Mouse (Mus musculus) lung, postnatal 0 days (tissue): ENCODE results near the gene Kidins220. TPM values are rescaled to one million over a fixed set of nuclear protein-coding genes. Genes with fewer than 3 reads are reported as not detected.

Experiments
- ATAC-seq: fragments of 200-750 bp; cut with Nextera tagmentation; 2 replicates; pipeline ENCODE4 v1.8.0; 2017; ENCODE audit warnings: moderate library complexity
- DNase-seq: peaks from one replicate; pipeline ENCODE4 v3.0.0-alpha.2; 2016; ENCODE audit warnings: low spot score
- H3K27ac ChIP-seq: fragments of 300-500 bp; sonication (generic); 2 replicates; pipeline ENCODE4 v1.5.1; 2014; ENCODE audit warnings: antibody characterized with exemption, mild to moderate bottlenecking, low read length, mixed read lengths
- H3K27me3 ChIP-seq: fragments of 300-500 bp; sonication (generic); replicated peaks from 2 replicates; pipeline ENCODE4 v1.6.1; 2014; ENCODE audit warnings: low read length, mixed read lengths; ENCODE audit not compliant: insufficient read depth
- H3K36me3 ChIP-seq: fragments of 300-500 bp; sonication (generic); 2 replicates; pipeline ENCODE4 v1.6.1; 2014; ENCODE audit warnings: low read length, mixed read lengths; ENCODE audit not compliant: insufficient read depth
- H3K4me1 ChIP-seq: fragments of 300-500 bp; sonication (generic); 2 replicates; pipeline ENCODE4 v1.6.1; 2014; ENCODE audit warnings: antibody characterized with exemption, low read depth, low read length, mixed read lengths; ENCODE audit not compliant: insufficient read depth
- H3K4me2 ChIP-seq: fragments of 300-500 bp; sonication (generic); replicated peaks from 2 replicates; pipeline ENCODE4 v1.6.1; 2014; ENCODE audit warnings: low read depth, mild to moderate bottlenecking, low read length, moderate library complexity, mixed read lengths
- H3K4me3 ChIP-seq: fragments of 300-500 bp; sonication (generic); 2 replicates; pipeline ENCODE4 v1.5.1; 2014; ENCODE audit warnings: low read depth, low read length
- H3K9ac ChIP-seq: fragments of 300-500 bp; sonication (generic); replicated peaks from 2 replicates; pipeline ENCODE4 v1.6.1; 2014; ENCODE audit warnings: low read depth, mild to moderate bottlenecking
- H3K9me3 ChIP-seq: fragments of 300-500 bp; sonication (generic); 2 replicates; pipeline ENCODE4 v1.6.1; 2016; ENCODE audit warnings: low read length, mixed read lengths
- CTCF ChIP-seq: IDR thresholded peaks from 2 replicates; pipeline ENCODE4 v1.5.1; 2016; ENCODE audit warnings: antibody characterized with exemption, mild to moderate bottlenecking
- EP300 ChIP-seq: IDR thresholded peaks from 2 replicates; pipeline ENCODE4 v1.6.1; 2016; ENCODE audit warnings: antibody characterized with exemption, mild to moderate bottlenecking, control low read depth
- WGBS: fragments of 180-500 bp; shearing (Covaris S2); extraction: QIAGEN DNeasy Blood & Tissue Kit; methylation state at CpG from one replicate; pipeline ENCODE4 v1.1.7; 2014; 5-methylcytosine and 5-hydroxymethylcytosine counted together
- polyA plus RNA-seq: library from polyadenylated mRNA; unstranded; fragments of >200 nt; fragmentation: Nextera tagmentation; extraction: Ambion mirVana; gene quantifications from 2 replicates; pipeline ENCODE4 v1.2.1, GENCODE M21; 2015

Kidins220 gene
- polyA plus RNA-seq, 1 experiment from 2014 or later, result 14.0 TPM

DNA sequence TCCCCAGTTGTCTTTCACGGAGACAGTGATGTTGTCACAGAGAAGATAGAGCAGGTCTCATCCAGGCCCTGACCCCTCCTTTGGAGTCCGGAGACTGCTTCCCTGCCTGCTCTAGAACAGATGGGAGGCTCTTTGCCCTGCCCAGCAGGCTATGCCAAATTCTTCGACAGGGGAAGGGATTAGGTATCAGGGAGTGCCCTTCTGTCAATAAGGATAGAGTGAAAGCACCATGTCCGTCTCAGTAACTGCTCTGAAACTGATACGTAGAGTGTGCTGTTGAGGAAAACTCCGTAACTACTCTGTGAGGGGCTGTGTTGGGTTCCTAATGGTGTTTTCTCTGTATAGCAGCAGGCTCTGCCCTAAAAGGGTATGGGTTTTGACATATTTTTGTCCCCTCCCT, 42.6 kb upstream of the Kidins220 start:
- no peak overlapping the region for H3K27ac ChIP-seq
- no peak overlapping the region for H3K9ac ChIP-seq
- no peak for TF ChIP-seq EP300
- no peak for TF ChIP-seq CTCF
- H3K4me2 ChIP-seq, result no peak overlapping the region
- 61% methylated on average over 6 of the region's 6 CpGs for WGBS
- no peak overlapping the region for H3K4me3 ChIP-seq
- H3K9me3 ChIP-seq, result no peaks in the 10 kb centered on the region
- no peak for DNase-seq
- no peak for ATAC-seq
- no peaks in the 10 kb centered on the region for H3K27me3 ChIP-seq
- H3K4me1 ChIP-seq, result 0 out of 2 replicates have a peak, but pooled peaks cover 7% of the 10 kb centered on the region
- H3K36me3 ChIP-seq, result no peaks in the 10 kb centered on the region; the same call in 1 of the 2 replicates

DNA sequence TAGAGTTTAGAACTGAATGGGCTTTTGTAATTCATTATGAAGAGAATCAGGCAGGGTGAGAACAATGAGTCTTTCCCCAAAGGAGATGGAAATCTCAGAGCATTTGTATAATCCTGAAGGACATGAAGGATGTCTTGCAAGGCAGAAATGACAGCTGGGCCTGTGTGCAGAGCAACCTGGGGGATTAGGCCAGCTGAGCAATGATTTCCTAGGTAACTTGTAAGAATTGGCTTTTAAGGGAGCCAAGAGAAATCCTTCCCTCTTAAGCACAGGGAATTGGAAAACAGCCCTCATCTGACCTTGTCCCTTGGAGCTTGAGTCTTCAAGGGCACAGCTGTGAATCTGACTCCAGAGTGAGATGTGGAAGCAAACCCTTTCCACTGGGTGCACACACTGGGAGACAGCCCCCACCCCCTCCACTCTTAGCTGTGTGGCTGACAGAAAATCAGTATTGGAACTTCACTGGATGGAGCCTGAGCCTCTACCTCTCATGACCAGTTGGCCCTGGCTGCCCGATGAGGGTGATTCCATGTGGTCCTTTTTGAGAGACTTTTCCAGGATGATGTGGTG, 41.4 kb upstream of the Kidins220 start:
- DNase-seq, result no peak
- Histone ChIP-seq H3K36me3 (no peaks in the 10 kb centered on the region; the same call in 1 of the 2 replicates), H3K27me3 (no peaks in the 10 kb centered on the region), H3K9ac (no peak overlapping the region), H3K4me1 (0 out of 2 replicates have a peak, but pooled peaks cover 5% of the 10 kb centered on the region), H3K4me2 (no peak overlapping the region), H3K27ac (no peak overlapping the region), H3K9me3 (no peaks in the 10 kb centered on the region), H3K4me3 (no peak overlapping the region)
- no peak for ATAC-seq
- WGBS, result 84% methylated on average over 1 of the region's 1 CpGs
- TF ChIP-seq CTCF (no peak), EP300 (no peak)

GRCm38 (mm10) chr12:24933996-24934395, 40.7 kb upstream of the Kidins220 start:
- TF ChIP-seq CTCF (no peak), EP300 (no peak)
- H3K36me3 ChIP-seq, result no peaks in the 10 kb centered on the region; the same call in 1 of the 2 replicates
- no peaks in the 10 kb centered on the region for H3K9me3 ChIP-seq
- DNase-seq (no peak), ATAC-seq (no peak)
- H3K27me3 ChIP-seq, result no peaks in the 10 kb centered on the region
- H3K4me1 ChIP-seq, result no peaks in the 10 kb centered on the region
- H3K4me2 ChIP-seq, result no peak overlapping the region
- H3K27ac ChIP-seq, result no peak overlapping the region
- no peak overlapping the region for H3K9ac ChIP-seq
- WGBS, result 75% methylated on average over 3 of the region's 3 CpGs
- H3K4me3 ChIP-seq, result no peak overlapping the region

DNA sequence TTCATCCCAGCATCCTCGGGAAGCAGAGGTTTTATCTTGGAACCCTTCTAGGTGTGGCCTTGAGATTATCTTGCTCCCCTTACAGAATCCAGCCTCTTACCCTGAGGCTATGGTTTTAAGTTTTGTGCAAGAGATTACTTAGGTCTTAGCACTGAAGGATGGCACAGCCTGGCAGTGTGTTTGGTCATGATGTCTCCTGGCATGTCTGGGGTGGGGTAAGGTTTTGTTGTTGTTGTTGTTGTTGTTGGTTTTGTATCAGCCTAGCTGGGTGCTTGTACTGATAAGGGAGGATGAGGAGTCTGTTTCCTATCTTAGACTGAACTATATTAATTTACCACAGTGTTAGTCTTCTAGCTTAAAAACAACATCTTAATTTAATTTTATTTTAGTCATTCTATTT, 38.4 kb upstream of the Kidins220 start:
- no peak overlapping the region for H3K4me3 ChIP-seq
- TF ChIP-seq CTCF, result no peak
- TF ChIP-seq EP300, result no peak
- H3K36me3 ChIP-seq, result no peaks in the 10 kb centered on the region; the same call in 1 of the 2 replicates
- no peaks in the 10 kb centered on the region for H3K27me3 ChIP-seq
- ATAC-seq (no peak), DNase-seq (no peak)
- H3K27ac ChIP-seq, result no peak overlapping the region
- H3K9ac ChIP-seq, result no peak overlapping the region
- WGBS, result 63% methylated on average over 1 of the region's 1 CpGs
- H3K4me2 ChIP-seq, result no peak overlapping the region
- H3K4me1 ChIP-seq, result no peaks in the 10 kb centered on the region
- H3K9me3 ChIP-seq, result no peaks in the 10 kb centered on the region

DNA sequence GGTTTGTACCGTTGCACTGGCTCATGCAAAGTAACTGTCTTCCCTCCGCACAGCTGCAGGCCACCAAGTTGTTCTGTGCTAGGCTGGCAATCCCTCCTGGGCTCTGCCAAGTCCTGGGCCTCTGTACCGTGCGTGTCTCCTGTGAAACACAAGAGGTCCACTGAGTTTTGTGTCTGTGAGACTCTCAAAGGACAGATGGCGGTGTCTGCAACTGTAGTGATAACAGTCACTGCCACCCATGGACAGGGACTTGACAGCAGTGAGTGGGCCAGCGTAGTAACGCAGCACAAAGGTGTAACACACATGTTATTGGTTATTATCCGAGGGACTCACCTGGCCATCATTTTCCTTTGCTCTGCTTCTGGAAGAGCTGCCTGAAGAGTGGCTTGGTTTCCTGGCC, 35.4 kb upstream of the Kidins220 start:
- Histone ChIP-seq H3K9me3 (no peaks in the 10 kb centered on the region), H3K4me3 (no peak overlapping the region), H3K27me3 (no peaks in the 10 kb centered on the region), H3K9ac (no peak overlapping the region), H3K27ac (no peak overlapping the region), H3K4me1 (no peaks in the 10 kb centered on the region), H3K4me2 (no peak overlapping the region), H3K36me3 (no peaks in the 10 kb centered on the region; the same call in 1 of the 2 replicates)
- no peak for ATAC-seq
- TF ChIP-seq EP300, result no peak
- TF ChIP-seq CTCF, result no peak
- WGBS, result 91% methylated on average over 8 of the region's 8 CpGs
- no peak for DNase-seq

DNA sequence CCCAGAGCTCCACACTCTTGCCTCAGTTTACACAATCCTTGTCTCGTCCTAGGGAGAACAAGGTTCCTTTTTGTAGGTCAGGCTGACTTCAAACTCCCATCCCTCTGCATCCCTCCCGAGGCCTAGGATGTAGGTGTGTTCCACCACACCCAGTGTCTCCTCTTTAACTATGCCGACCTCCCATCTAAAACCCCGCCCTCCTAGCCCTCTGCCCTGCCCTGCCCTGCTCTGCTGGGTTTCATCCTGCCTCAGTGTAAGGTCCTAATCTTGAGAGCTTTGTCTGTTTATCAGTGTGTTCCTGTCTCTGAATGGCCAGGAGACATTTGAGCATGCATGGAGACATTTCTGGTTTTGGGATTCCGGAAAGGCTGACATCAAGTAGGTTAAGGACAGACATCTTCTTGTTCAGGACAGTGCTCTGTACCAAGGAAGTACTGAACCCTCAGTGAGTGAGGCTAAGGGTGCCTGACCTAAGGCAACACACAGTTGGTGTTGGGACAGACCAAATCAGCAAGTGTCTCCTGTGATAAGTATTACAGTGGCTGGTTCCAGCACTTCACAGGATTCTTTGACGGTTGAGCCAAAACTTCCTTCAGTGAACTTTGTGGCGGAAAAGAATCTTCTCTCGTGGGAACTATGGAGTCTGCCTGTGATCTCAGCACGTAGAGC, 32.0 kb upstream of the Kidins220 start:
- Histone ChIP-seq H3K27me3 (no peaks in the 10 kb centered on the region), H3K36me3 (no peaks in the 10 kb centered on the region; the same call in 1 of the 2 replicates), H3K4me1 (no peaks in the 10 kb centered on the region), H3K27ac (no peak overlapping the region), H3K9ac (no peak overlapping the region), H3K9me3 (no peaks in the 10 kb centered on the region), H3K4me2 (no peak overlapping the region), H3K4me3 (no peak overlapping the region)
- DNase-seq (no peak), ATAC-seq (no peak)
- TF ChIP-seq EP300 (no peak), CTCF (no peak)
- WGBS, result 73% methylated on average over 9 of the region's 9 CpGs
